Mouse (Mus musculus): ENCODE results near the gene Relt.

Relt gene

GRCm38 (mm10) chr7:100812641-100813040 lies 50.6 kb downstream of the Relt start:
- no peak for DNase-seq (ENCODE audit: extremely low read depth, insufficient read length, low spot score)

GRCm38 (mm10) chr7:100811912-100812311 lies 51.3 kb downstream of the Relt start:
- no peak for DNase-seq (ENCODE audit: extremely low read depth, insufficient read length, low spot score)

- no peak for DNase-seq (ENCODE audit: extremely low read depth, insufficient read length, low spot score)
These were observed 57.9 kb downstream of the Relt start for GRCm38 (mm10) chr7:100805391-100805790.

GRCm38 (mm10) chr7:100798810-100799209 lies 64.4 kb downstream of the Relt start:
- DNase-seq (ENCODE audit: extremely low read depth, insufficient read length, low spot score) = no peak

Data from 3134 (cell line).